Mouse (Mus musculus) forebrain, embryonic 10.5 days (tissue): Measurements from ENCODE around the gene Bdh2. TPM values are rescaled to one million over a fixed set of nuclear protein-coding genes. Genes with fewer than 3 reads are reported as not detected.

Experiments used
- DNase-seq: peaks from one replicate; pipeline ENCODE4 v3.0.0-alpha.2; 2017; ENCODE audit warnings: low spot score; ENCODE audit errors: extremely low spot score
- H3K27ac ChIP-seq: fragments of 300-500 bp; sonication (generic); 2 replicates; pipeline ENCODE4 v1.5.1; 2016; ENCODE audit warnings: mild to moderate bottlenecking
- H3K27me3 ChIP-seq: fragments of 300-500 bp; sonication (generic); 2 replicates; pipeline ENCODE4 v1.6.1; 2016; ENCODE audit warnings: mild to moderate bottlenecking; ENCODE audit not compliant: poor library complexity, severe bottlenecking
- H3K36me3 ChIP-seq: fragments of 300-500 bp; sonication (generic); replicated peaks from 2 replicates; pipeline ENCODE4 v1.6.1; 2016; ENCODE audit warnings: mild to moderate bottlenecking, moderate library complexity
- H3K4me1 ChIP-seq: fragments of 300-500 bp; sonication (generic); 2 replicates; pipeline ENCODE4 v1.6.1; 2016
- H3K4me3 ChIP-seq: fragments of 300-500 bp; sonication (generic); 2 replicates; pipeline ENCODE4 v1.5.1; 2016; ENCODE audit warnings: mild to moderate bottlenecking, moderate library complexity
- H3K9me3 ChIP-seq: fragments of 300-500 bp; sonication (generic); 2 replicates; pipeline ENCODE4 v1.6.1; 2016; ENCODE audit warnings: mild to moderate bottlenecking, moderate library complexity
- WGBS: fragments of 180-500 bp; shearing (Covaris S2); methylation state at CpG from one replicate; pipeline ENCODE4 v1.1.7; 2016; 5-methylcytosine and 5-hydroxymethylcytosine counted together
- polyA plus RNA-seq: library from polyadenylated mRNA; unstranded; fragments of >200 nt; fragmentation: Nextera tagmentation; extraction: Ambion mirVana; gene quantifications from 2 replicates; pipeline ENCODE4 v1.2.1, GENCODE M21; 2016

Gene Bdh2
- polyA plus RNA-seq = 6.0 and 9.0 TPM in 2 replicates

GRCm38 (mm10) chr3:135280669-135281415 is at the start of gene Bdh2:
Gene Bdh2 (plus strand): TSS chr3:135281221.
- Histone ChIP-seq H3K9me3 (no peaks in the 10 kb centered on the region), H3K36me3 (no peaks in the 10 kb centered on the region; the same call in 1 of the 2 replicates), H3K4me1 (peaks cover 8% of the 10 kb centered on the region), H3K27me3 (no peaks in the 10 kb centered on the region), H3K27ac (peak within 1 kb of the TSS; percentile 86), H3K4me3 (peak within 1 kb of the TSS; percentile 1; the same call in 1 of the 2 replicates)
- 26% methylated on average over 14 of the region's 14 CpGs for whole genome bisulfite sequencing
- DNase-seq = peak; percentile 85

- no peak overlapping the region for H3K27ac ChIP-seq
- no peaks in the 10 kb centered on the region for H3K9me3 ChIP-seq
- H3K27me3 ChIP-seq = no peaks in the 10 kb centered on the region
- H3K36me3 ChIP-seq = peaks cover 85% of the 10 kb centered on the region
- 87% methylated on average over 3 of the region's 3 CpGs for WGBS
- H3K4me1 ChIP-seq = no peaks in the 10 kb centered on the region
- no peak overlapping the region for H3K4me3 ChIP-seq
- no peak for DNase-seq
Measured at GRCm38 (mm10) chr3:135232058-135232457, 49.0 kb upstream of the Bdh2 start.

- DNase-seq = no peak
- peaks cover 89% of the 10 kb centered on the region for H3K36me3 ChIP-seq
- no peaks in the 10 kb centered on the region for H3K4me1 ChIP-seq
- 95% methylated on average over 3 of the region's 3 CpGs for WGBS
- no peaks in the 10 kb centered on the region for H3K9me3 ChIP-seq
- H3K27ac ChIP-seq = no peak overlapping the region
- H3K4me3 ChIP-seq = no peak overlapping the region
- no peaks in the 10 kb centered on the region for H3K27me3 ChIP-seq
Measured at GRCm38 (mm10) chr3:135232462-135232861, 48.6 kb upstream of the Bdh2 start.

- no peak overlapping the region for H3K27ac ChIP-seq
- no peaks in the 10 kb centered on the region for H3K4me1 ChIP-seq
- no peak overlapping the region for H3K4me3 ChIP-seq
- no peaks in the 10 kb centered on the region for H3K27me3 ChIP-seq
- no peaks in the 10 kb centered on the region for H3K9me3 ChIP-seq
- H3K36me3 ChIP-seq = peaks cover 100% of the 10 kb centered on the region
- DNase-seq = no peak
Measured at GRCm38 (mm10) chr3:135245733-135246132, 35.3 kb upstream of the Bdh2 start.

- Histone ChIP-seq H3K9me3 (no peaks in the 10 kb centered on the region), H3K4me1 (no peaks in the 10 kb centered on the region), H3K27ac (no peak overlapping the region), H3K36me3 (peaks cover 100% of the 10 kb centered on the region), H3K4me3 (no peak overlapping the region), H3K27me3 (no peaks in the 10 kb centered on the region)
- WGBS = 94% methylated on average over 6 of the region's 6 CpGs
- no peak for DNase-seq
Measured at GRCm38 (mm10) chr3:135246828-135247227, 34.2 kb upstream of the Bdh2 start.

- Histone ChIP-seq H3K4me1 (no peaks in the 10 kb centered on the region), H3K9me3 (no peaks in the 10 kb centered on the region), H3K4me3 (no peak overlapping the region), H3K27ac (0 out of 2 replicates have a peak overlapping the region, but pooled peaks have one; percentile 25), H3K27me3 (no peaks in the 10 kb centered on the region), H3K36me3 (peaks cover 96% of the 10 kb centered on the region)
- 83% methylated on average over 6 of the region's 6 CpGs for WGBS
- peak; percentile 28 for DNase-seq
Measured at GRCm38 (mm10) chr3:135249104-135249503, 31.9 kb upstream of the Bdh2 start.

- H3K27me3 ChIP-seq = no peaks in the 10 kb centered on the region
- WGBS = 93% methylated on average over 6 of the region's 6 CpGs
- no peaks in the 10 kb centered on the region for H3K9me3 ChIP-seq
- H3K4me3 ChIP-seq = no peak overlapping the region
- H3K4me1 ChIP-seq = no peaks in the 10 kb centered on the region
- no peak for DNase-seq
- peaks cover 96% of the 10 kb centered on the region for H3K36me3 ChIP-seq
- H3K27ac ChIP-seq = no peak overlapping the region
Measured at GRCm38 (mm10) chr3:135251825-135252224, 29.2 kb upstream of the Bdh2 start.

GRCm38 (mm10) chr3:135254784-135255183 is 26.2 kb upstream of the Bdh2 start:
- no peaks in the 10 kb centered on the region for H3K27me3 ChIP-seq
- DNase-seq = no peak
- H3K4me1 ChIP-seq = no peaks in the 10 kb centered on the region
- no peak overlapping the region for H3K4me3 ChIP-seq
- H3K9me3 ChIP-seq = no peaks in the 10 kb centered on the region
- H3K27ac ChIP-seq = no peak overlapping the region
- peaks cover 96% of the 10 kb centered on the region for H3K36me3 ChIP-seq

GRCm38 (mm10) chr3:135258919-135259318 is 22.1 kb upstream of the Bdh2 start:
- H3K4me1 ChIP-seq = no peaks in the 10 kb centered on the region
- peaks cover 100% of the 10 kb centered on the region for H3K36me3 ChIP-seq
- WGBS = 90% methylated on average over 10 of the region's 10 CpGs
- no peaks in the 10 kb centered on the region for H3K27me3 ChIP-seq
- no peak overlapping the region for H3K27ac ChIP-seq
- no peaks in the 10 kb centered on the region for H3K9me3 ChIP-seq
- H3K4me3 ChIP-seq = no peak overlapping the region
- no peak for DNase-seq

- H3K36me3 ChIP-seq = peaks cover 100% of the 10 kb centered on the region
- 94% methylated on average over 7 of the region's 7 CpGs for WGBS
- no peak for DNase-seq
- H3K27me3 ChIP-seq = no peaks in the 10 kb centered on the region
- H3K9me3 ChIP-seq = no peaks in the 10 kb centered on the region
- H3K27ac ChIP-seq = no peak overlapping the region
- H3K4me1 ChIP-seq = no peaks in the 10 kb centered on the region
- no peak overlapping the region for H3K4me3 ChIP-seq
Measured at GRCm38 (mm10) chr3:135260233-135260632, 20.8 kb upstream of the Bdh2 start.

GRCm38 (mm10) chr3:135268616-135269015 is 12.4 kb upstream of the Bdh2 start:
- H3K4me3 ChIP-seq = no peak overlapping the region
- 93% methylated on average over 5 of the region's 5 CpGs for WGBS
- H3K36me3 ChIP-seq = peaks cover 100% of the 10 kb centered on the region
- H3K9me3 ChIP-seq = no peaks in the 10 kb centered on the region
- H3K27me3 ChIP-seq = no peaks in the 10 kb centered on the region
- no peak for DNase-seq
- no peak overlapping the region for H3K27ac ChIP-seq
- H3K4me1 ChIP-seq = no peaks in the 10 kb centered on the region

GRCm38 (mm10) chr3:135269391-135269990 is 11.5 kb upstream of the Bdh2 start:
- H3K4me1 ChIP-seq = no peaks in the 10 kb centered on the region
- no peaks in the 10 kb centered on the region for H3K9me3 ChIP-seq
- H3K27me3 ChIP-seq = no peaks in the 10 kb centered on the region
- 95% methylated on average over 10 of the region's 10 CpGs for WGBS
- H3K4me3 ChIP-seq = no peak overlapping the region
- DNase-seq = no peak
- no peak overlapping the region for H3K27ac ChIP-seq
- H3K36me3 ChIP-seq = peaks cover 95% of the 10 kb centered on the region

GRCm38 (mm10) chr3:135272627-135273026 is 8.4 kb upstream of the Bdh2 start:
- H3K4me1 ChIP-seq = no peaks in the 10 kb centered on the region
- H3K9me3 ChIP-seq = no peaks in the 10 kb centered on the region
- no peak for DNase-seq
- H3K4me3 ChIP-seq = no peak overlapping the region
- no peaks in the 10 kb centered on the region for H3K27me3 ChIP-seq
- H3K27ac ChIP-seq = no peak overlapping the region
- WGBS = 93% methylated on average over 12 of the region's 12 CpGs
- peaks cover 74% of the 10 kb centered on the region for H3K36me3 ChIP-seq
